Mouse (Mus musculus) neural tube, embryonic 10.5 days (tissue): ENCODE results near the gene Galnt9.

Source experiments
- DNase-seq: peaks from one replicate; pipeline ENCODE4 v3.0.0-alpha.2; 2017; ENCODE audit warnings: low spot score; ENCODE audit errors: extremely low spot score

Gene Galnt9

GRCm38 (mm10) chr5:110582647-110583538, 38.7 kb downstream of the Galnt9 start:
- DNase-seq = no peak

DNA sequence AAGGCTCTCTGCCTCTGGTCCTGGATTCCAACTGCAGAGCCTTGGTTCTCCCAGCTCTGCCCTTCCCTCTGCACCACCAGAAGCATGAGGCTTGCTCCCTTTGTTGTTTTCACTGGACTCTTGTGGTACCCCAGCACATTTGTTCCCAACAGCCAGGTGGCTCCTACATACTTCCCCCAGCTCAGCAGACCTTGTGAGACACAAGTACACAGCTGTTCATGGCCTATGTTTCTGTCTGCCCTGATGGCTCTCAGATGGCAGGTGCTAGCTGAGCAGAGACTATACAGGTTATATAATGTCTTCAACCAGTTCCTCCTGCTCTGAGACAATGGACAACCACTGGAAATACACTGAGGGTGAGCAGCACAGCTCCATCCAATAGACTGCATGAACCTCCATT, 43.3 kb downstream of the Galnt9 start:
- no peak for DNase-seq

DNA sequence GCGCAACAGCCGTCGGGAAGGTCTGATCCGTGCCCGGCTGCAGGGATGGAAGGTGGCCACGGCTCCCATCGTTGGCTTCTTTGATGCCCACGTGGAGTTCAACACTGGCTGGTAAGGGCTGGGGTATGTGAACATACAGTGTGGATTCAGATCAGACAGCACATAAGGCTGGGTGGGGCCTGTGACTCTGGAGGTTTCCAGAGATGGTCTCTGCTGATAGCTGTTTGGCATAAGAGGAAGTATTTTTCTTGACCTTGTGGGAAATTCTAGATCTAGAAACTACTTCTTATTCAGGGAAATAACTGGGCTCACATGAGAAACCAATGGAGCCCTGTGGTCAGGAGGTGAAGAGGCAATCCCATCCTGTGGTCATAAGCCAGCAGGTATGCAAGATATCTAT, 45.7 kb downstream of the Galnt9 start:
- no peak for DNase-seq

- no peak for DNase-seq
These were observed 50.3 kb downstream of the Galnt9 start for GRCm38 (mm10) chr5:110594465-110594864.

DNA sequence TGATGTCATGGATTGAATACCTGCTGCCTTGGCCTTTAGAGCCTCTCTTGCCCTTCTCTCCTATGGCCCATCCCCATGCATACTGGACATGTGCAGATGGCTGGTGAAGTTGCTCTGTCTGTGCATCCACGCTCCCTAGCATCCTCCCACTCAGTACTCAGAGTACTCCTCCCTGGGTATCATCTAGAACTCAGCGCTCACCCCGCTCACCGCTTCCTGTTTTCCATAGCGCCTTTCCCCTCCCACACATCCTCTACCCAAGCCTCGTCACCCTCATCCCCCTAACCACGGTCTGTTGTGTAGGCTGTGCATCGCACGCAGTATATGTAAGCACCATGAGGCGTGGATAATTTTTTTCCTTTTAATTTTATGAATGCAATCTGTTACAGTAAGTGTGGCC, 51.2 kb downstream of the Galnt9 start:
- DNase-seq = no peak

DNA sequence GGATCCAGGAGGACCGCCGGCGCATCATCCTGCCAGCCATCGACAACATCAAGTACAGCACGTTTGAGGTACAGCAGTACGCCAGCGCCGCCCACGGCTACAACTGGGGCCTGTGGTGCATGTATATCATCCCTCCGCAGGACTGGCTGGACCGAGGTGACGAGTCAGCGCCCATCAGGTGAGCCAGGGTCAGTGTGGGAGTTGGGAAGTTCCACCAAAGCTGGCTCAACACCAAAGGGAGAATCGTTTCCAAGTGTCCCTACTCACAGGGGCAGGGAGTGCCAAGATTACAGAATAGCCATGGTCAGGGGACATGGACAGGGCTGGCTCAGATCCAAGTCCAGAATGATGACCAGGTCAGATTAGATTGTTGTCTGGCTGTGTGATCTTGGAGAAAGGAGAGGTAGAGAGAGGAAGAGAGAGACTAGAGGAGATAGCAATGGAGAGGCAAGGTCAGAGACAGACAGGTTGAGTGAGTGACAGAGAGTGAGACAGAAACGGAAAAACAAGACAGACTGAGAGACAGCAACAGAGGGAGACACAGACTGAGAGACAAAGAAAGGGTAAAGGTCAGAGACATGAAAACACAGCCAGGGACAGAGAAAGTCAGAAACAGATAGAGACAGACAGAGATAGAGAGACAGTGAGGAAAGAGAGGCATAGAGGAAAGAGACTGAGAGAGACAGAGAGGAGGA, 52.1 kb downstream of the Galnt9 start:
- no peak for DNase-seq

GRCm38 (mm10) chr5:110597502-110597901, 53.3 kb downstream of the Galnt9 start:
- no peak for DNase-seq

GRCm38 (mm10) chr5:110598298-110599095, 54.3 kb downstream of the Galnt9 start:
- no peak for DNase-seq

DNA sequence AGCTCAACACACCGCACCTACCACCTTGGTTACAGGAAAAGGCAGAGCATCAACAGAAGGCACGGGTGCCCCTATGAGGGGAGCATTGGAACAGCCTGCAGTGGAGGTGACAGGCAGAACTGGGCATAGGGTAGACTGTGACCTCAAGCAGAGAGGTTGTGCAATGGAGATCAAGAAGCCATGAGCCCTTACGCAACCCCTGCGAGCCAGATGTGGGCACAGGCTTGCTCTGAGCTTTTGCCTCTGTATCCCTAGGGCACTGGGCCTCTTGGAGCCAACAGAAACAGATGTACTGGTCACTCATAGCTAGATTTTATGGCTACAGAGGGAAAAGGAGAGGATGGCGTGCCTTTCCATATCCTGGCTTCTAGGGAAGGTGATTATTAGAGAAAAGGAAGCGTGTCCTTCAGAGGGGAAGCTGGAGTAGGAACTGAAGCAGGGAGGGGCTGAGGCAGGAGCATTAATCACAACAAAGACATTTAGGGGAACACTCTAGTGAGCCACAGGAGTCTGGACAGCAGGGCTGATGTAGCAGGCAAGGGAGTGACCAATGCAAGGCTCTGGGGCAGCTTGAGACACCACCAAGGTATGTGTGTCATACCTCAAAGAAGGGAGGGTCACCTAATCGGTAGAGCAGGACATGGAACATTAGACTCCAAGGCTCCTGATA, 59.0 kb downstream of the Galnt9 start:
- DNase-seq = no peak

- DNase-seq = no peak
These were observed 60.2 kb downstream of the Galnt9 start for GRCm38 (mm10) chr5:110604311-110604710.

DNA sequence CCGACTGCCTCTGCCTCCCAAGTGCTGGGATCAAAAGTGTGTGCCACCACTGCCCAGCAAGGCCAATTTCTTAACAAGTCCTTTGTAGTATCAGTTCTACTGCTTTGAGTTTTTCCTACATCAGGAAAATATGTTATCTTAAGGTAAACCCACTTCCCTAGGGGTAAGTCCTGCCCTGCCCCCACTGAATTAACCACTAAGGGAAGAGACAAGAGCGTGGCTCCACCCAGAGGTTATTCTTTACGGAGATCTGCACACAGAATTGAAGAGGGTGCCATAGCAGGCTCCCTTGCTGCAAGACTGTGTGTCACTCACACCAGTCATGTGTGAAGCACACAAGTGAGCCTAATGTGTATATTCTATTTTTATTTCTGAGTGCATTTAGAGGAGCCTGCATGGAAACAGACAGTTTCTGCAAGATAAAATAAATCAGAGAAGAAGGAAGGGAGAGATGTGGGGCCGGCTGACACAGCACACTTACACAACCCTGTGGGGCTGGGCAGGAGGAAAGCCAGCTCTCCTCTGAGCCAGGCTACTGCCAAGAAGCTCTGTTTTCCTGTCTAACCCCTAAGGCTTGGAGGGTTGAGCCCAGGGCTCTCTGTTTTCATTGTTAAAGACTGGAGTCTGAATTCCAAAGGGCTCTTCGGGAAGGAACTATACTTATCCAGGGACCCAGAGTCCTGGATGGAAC, 61.5 kb downstream of the Galnt9 start:
- DNase-seq = no peak

DNA sequence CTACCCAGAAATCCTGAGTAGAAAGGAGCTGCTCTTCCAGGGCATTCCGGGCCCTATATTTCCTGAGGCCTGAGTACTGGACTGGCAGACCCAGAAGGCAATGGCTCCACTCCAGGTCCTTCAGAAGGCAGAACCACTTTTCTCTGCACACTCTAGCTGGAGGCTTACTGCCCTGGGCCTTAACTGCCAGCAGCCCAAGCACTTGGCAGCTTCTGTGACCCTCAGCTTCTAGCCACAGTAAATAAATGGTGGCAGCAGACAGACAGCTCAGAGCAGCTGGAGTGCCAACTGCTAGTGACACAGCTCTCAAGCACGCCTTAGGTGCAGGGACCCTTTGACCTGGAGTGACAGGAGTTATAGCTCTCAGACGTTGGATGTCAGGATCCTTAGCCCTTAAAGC, 63.6 kb downstream of the Galnt9 start:
- no peak for DNase-seq

- no peak for DNase-seq
These were observed 64.2 kb downstream of the Galnt9 start for GRCm38 (mm10) chr5:110608336-110608735.

- no peak for DNase-seq
These were observed 64.8 kb downstream of the Galnt9 start for GRCm38 (mm10) chr5:110608941-110609340.

- DNase-seq = no peak
These were observed 65.3 kb downstream of the Galnt9 start for GRCm38 (mm10) chr5:110609425-110609824.

GRCm38 (mm10) chr5:110609868-110610267, 65.7 kb downstream of the Galnt9 start:
- no peak for DNase-seq

DNA sequence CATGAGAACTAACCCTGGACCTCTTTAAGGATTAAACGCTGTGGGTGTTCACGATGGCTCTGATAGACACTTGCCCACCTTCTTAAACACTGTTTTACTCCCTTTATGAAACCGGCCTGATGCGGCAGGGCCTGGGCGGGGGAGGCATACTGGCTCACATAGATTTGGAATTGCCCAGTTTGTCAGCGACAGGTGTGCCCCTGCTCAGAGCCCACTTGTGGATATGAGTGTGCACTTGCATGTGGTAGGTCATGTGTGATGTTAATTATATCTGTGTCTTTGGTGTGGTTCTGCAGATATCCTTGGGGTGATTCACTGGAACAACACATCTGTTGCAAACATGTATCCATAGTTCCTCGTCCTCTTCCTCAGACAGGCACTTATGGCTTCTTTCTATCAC, 66.3 kb downstream of the Galnt9 start:
- DNase-seq = no peak

DNA sequence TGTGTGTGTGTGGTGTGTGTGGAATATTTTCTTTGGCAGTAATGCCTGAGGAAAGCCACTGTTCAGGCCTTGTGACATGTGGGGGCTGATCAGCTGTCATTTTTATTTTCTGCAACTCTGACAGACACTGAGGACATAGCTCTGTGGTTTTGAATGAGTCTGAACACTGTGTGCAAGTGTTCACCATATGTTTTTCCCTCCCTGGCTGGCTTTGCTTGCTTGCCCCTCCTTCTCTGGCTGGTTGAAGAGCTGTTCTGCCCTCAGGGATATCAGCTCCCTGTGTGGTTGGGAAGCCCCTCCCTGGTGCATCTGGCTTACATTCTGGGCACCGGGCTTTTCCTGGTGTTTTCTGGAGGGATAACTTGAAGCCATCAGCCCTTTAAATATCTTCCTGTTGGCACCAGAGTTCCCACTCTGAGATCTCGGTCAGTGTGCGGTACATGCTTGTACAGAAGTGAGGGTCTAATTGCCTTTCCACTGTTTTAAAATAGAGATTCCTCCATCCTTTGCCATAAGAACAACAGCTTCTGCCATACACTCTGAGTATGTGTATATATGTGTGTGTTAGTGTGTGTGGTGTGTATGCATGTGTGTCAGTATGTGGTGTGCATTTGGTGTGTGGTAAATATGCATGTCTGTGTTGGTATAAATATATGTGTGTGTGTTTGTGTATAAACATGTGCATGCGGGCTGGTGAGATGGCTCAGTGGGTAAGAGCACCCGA, 67.4 kb downstream of the Galnt9 start:
- DNase-seq = no peak

DNA sequence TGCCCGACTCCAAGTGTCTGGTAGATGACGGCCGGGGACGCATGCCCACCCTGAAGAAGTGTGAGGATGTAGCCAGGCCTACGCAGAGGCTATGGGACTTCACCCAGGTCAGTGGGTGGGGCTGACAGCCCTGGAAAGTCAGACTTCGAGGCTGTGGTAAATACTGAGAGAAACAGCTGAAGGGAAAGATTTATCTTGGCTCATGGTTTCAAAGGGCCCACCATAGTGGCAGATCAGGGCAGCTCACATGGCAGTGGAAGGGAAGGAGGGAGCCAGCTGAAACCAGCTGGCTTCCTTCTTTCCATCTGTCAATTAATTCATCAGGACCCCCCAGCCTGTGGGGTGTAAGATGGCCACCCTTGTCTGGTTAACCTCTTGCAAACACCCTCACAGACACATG, 75.1 kb downstream of the Galnt9 start:
- DNase-seq = no peak

DNA sequence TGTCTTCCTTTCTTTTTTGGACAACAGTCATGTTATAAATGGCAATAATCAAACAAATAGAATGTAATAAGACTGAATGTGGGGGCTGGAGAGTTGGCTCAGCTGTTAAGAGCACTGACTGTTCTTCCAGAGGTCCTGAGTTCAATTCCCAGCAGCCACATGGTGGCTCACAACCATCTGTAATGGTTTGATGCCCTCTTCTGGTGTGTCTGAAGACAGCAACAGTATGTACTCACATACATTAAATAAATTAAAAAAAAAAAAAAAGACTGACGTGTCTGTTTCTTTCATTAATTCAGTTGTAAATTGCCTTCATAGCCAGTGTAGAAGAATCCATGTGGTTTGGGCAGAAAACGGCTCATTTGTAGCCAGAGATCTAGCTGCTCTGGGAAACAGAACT, 80.2 kb downstream of the Galnt9 start:
- DNase-seq = no peak
